Mouse (Mus musculus): ENCODE data around the gene Atp13a5. TPM values are rescaled to one million over a fixed set of nuclear protein-coding genes. Genes with fewer than 3 reads are reported as not detected.

Atp13a5 gene
- polyA plus RNA-seq, 1 experiment from 2014 or later, result 0.84 TPM

- Histone ChIP-seq H3K4me2 (no peak overlapping the region), H3K36me3 (no peaks in the 10 kb centered on the region), H3K9me3 (no peaks in the 10 kb centered on the region), H3K27ac (no peak overlapping the region), H3K4me1 (replicated peaks) (0 out of 2 replicates have a peak, but pooled peaks cover 3% of the 10 kb centered on the region), H3K9ac (no peak overlapping the region), H3K4me3 (no peak overlapping the region), H3K27me3 (no peaks in the 10 kb centered on the region)
- ATAC-seq (ENCODE audit: low FRiP score), result no peak
- WGBS, result 88% methylated on average over 3 of the region's 3 CpGs
Measured at GRCm38 (mm10) chr16:29314991-29315390, 63.5 kb downstream of the Atp13a5 start.

- WGBS, result 55% methylated on average over 9 of the region's 9 CpGs
- Histone ChIP-seq H3K4me2 (no peak overlapping the region), H3K27ac (peak overlapping the region; percentile 52; the same call in 1 of the 2 replicates), H3K27me3 (no peaks in the 10 kb centered on the region), H3K4me3 (no peak overlapping the region), H3K9ac (no peak overlapping the region), H3K9me3 (no peaks in the 10 kb centered on the region), H3K36me3 (no peaks in the 10 kb centered on the region), H3K4me1 (replicated peaks) (peaks cover 5% of the 10 kb centered on the region)
- ATAC-seq (ENCODE audit: low FRiP score), result no peak; the same call in 1 of the 2 replicates
Measured at GRCm38 (mm10) chr16:29297555-29298021, 80.9 kb downstream of the Atp13a5 start.

- H3K4me1 ChIP-seq (replicated peaks), result no peaks in the 10 kb centered on the region
- H3K36me3 ChIP-seq, result no peaks in the 10 kb centered on the region
- no peaks in the 10 kb centered on the region for H3K27me3 ChIP-seq
- no peak for ATAC-seq (ENCODE audit: low FRiP score)
- H3K4me2 ChIP-seq, result no peak overlapping the region
- H3K27ac ChIP-seq, result no peak overlapping the region
- no peaks in the 10 kb centered on the region for H3K9me3 ChIP-seq
- no peak overlapping the region for H3K4me3 ChIP-seq
- H3K9ac ChIP-seq, result no peak overlapping the region
- 75% methylated on average over 5 of the region's 5 CpGs for WGBS
Measured at GRCm38 (mm10) chr16:29280691-29281090, 97.8 kb downstream of the Atp13a5 start.

GRCm38 (mm10) chr16:29254325-29254724 lies 124.2 kb downstream of the Atp13a5 start:
- Histone ChIP-seq H3K9ac (no peak overlapping the region), H3K36me3 (no peaks in the 10 kb centered on the region), H3K27ac (no peak overlapping the region), H3K27me3 (no peaks in the 10 kb centered on the region), H3K4me1 (replicated peaks) (no peaks in the 10 kb centered on the region; the same call in 1 of the 2 replicates), H3K4me3 (no peak overlapping the region), H3K9me3 (peaks cover 4% of the 10 kb centered on the region; the same call in 1 of the 2 replicates), H3K4me2 (no peak overlapping the region)
- 90% methylated on average over 4 of the region's 4 CpGs for WGBS
- no peak for ATAC-seq (ENCODE audit: low FRiP score)

GRCm38 (mm10) chr16:29235951-29236350 lies 142.6 kb downstream of the Atp13a5 start:
- Histone ChIP-seq H3K4me1 (replicated peaks) (no peaks in the 10 kb centered on the region), H3K36me3 (no peaks in the 10 kb centered on the region), H3K27ac (no peak overlapping the region), H3K4me2 (no peak overlapping the region), H3K9ac (no peak overlapping the region), H3K4me3 (no peak overlapping the region), H3K9me3 (no peaks in the 10 kb centered on the region), H3K27me3 (no peaks in the 10 kb centered on the region)
- 80% methylated on average over 5 of the region's 5 CpGs for WGBS
- no peak for ATAC-seq (ENCODE audit: low FRiP score)

- Histone ChIP-seq H3K27me3 (no peaks in the 10 kb centered on the region), H3K4me1 (replicated peaks) (peaks cover 6% of the 10 kb centered on the region; the same call in 1 of the 2 replicates), H3K4me2 (no peak overlapping the region), H3K9ac (no peak overlapping the region), H3K36me3 (no peaks in the 10 kb centered on the region), H3K9me3 (no peaks in the 10 kb centered on the region), H3K27ac (no peak overlapping the region), H3K4me3 (no peak overlapping the region)
- WGBS, result 77% methylated on average over 5 of the region's 5 CpGs
- no peak for ATAC-seq (ENCODE audit: low FRiP score)
Measured at GRCm38 (mm10) chr16:29216395-29217295, 161.9 kb downstream of the Atp13a5 start.

GRCm38 (mm10) chr16:29209605-29210411 lies 168.7 kb downstream of the Atp13a5 start, which contains the start of gene Hrasls:
Hrasls (plus strand) TSS chr16:29209695.
- Histone ChIP-seq H3K9ac (peak within 1 kb of the TSS; percentile 77), H3K4me1 (replicated peaks) (peaks cover 14% of the 10 kb centered on the region), H3K27me3 (peaks cover 20% of the 10 kb centered on the region; the same call in 1 of the 2 replicates), H3K27ac (no peak within 1 kb of the TSS), H3K36me3 (no peaks in the 10 kb centered on the region), H3K4me2 (peak within 1 kb of the TSS; percentile 86), H3K4me3 (peak within 1 kb of the TSS; percentile 51), H3K9me3 (no peaks in the 10 kb centered on the region)
- ATAC-seq (ENCODE audit: low FRiP score), result peak; percentile 76
- WGBS, result 2% methylated on average over 39 of the region's 39 CpGs

- ATAC-seq (ENCODE audit: low FRiP score), result no peak
Measured at GRCm38 (mm10) chr16:29208841-29209240, 169.7 kb downstream of the Atp13a5 start.

GRCm38 (mm10) chr16:29205581-29205980 lies 173.0 kb downstream of the Atp13a5 start:
- no peak overlapping the region for H3K27ac ChIP-seq
- 42% methylated on average over 2 of the region's 2 CpGs for WGBS
- peaks cover 14% of the 10 kb centered on the region; the same call in 1 of the 2 replicates for H3K27me3 ChIP-seq
- no peaks in the 10 kb centered on the region for H3K36me3 ChIP-seq
- no peaks in the 10 kb centered on the region for H3K9me3 ChIP-seq
- no peak overlapping the region for H3K9ac ChIP-seq
- no peak overlapping the region for H3K4me3 ChIP-seq
- H3K4me1 ChIP-seq (replicated peaks), result peaks cover 12% of the 10 kb centered on the region
- no peak for ATAC-seq (ENCODE audit: low FRiP score)
- H3K4me2 ChIP-seq, result no peak overlapping the region

More at GRCm38 (mm10) chr16:29208841-29209240, 169.7 kb downstream of the Atp13a5 start:
- H3K4me2 ChIP-seq, result no peak overlapping the region
- H3K9me3 ChIP-seq, result no peaks in the 10 kb centered on the region
- 77% methylated on average over 7 of the region's 7 CpGs for WGBS
- H3K27me3 ChIP-seq, result peaks cover 20% of the 10 kb centered on the region; the same call in 1 of the 2 replicates
- no peak overlapping the region for H3K9ac ChIP-seq
- no peak overlapping the region for H3K27ac ChIP-seq
- no peak overlapping the region for H3K4me3 ChIP-seq
- H3K36me3 ChIP-seq, result no peaks in the 10 kb centered on the region
- peaks cover 14% of the 10 kb centered on the region for H3K4me1 ChIP-seq (replicated peaks)

- no peak overlapping the region for H3K9ac ChIP-seq
- H3K9me3 ChIP-seq, result no peaks in the 10 kb centered on the region
- no peak for ATAC-seq (ENCODE audit: low FRiP score)
- peaks cover 5% of the 10 kb centered on the region for H3K4me1 ChIP-seq (replicated peaks)
- no peaks in the 10 kb centered on the region for H3K36me3 ChIP-seq
- H3K27me3 ChIP-seq, result 0 out of 2 replicates have a peak, but pooled peaks cover 10% of the 10 kb centered on the region
- no peak overlapping the region for H3K4me3 ChIP-seq
- H3K27ac ChIP-seq, result no peak overlapping the region
- H3K4me2 ChIP-seq, result no peak overlapping the region
- 56% methylated on average over 7 of the region's 7 CpGs for WGBS
Measured at GRCm38 (mm10) chr16:29204875-29205274, 173.7 kb downstream of the Atp13a5 start.

- no peak overlapping the region for H3K27ac ChIP-seq
- H3K4me1 ChIP-seq (replicated peaks), result 0 out of 2 replicates have a peak, but pooled peaks cover 7% of the 10 kb centered on the region
- no peaks in the 10 kb centered on the region for H3K27me3 ChIP-seq
- H3K9ac ChIP-seq, result no peak overlapping the region
- H3K4me3 ChIP-seq, result no peak overlapping the region
- H3K36me3 ChIP-seq, result no peaks in the 10 kb centered on the region
- H3K4me2 ChIP-seq, result no peak overlapping the region
- 88% methylated on average over 2 of the region's 2 CpGs for WGBS
- no peak for ATAC-seq (ENCODE audit: low FRiP score)
- no peaks in the 10 kb centered on the region for H3K9me3 ChIP-seq
Measured at GRCm38 (mm10) chr16:29201146-29201545, 177.4 kb downstream of the Atp13a5 start.

- no peaks in the 10 kb centered on the region for H3K9me3 ChIP-seq
- 22% methylated on average over 5 of the region's 5 CpGs for WGBS
- H3K4me2 ChIP-seq, result no peak overlapping the region
- ATAC-seq (ENCODE audit: low FRiP score), result no peak
- H3K4me1 ChIP-seq (replicated peaks), result peaks cover 14% of the 10 kb centered on the region; the same call in 1 of the 2 replicates
- H3K27me3 ChIP-seq, result no peaks in the 10 kb centered on the region
- H3K9ac ChIP-seq, result no peak overlapping the region
- H3K36me3 ChIP-seq, result no peaks in the 10 kb centered on the region
- no peak overlapping the region for H3K4me3 ChIP-seq
- H3K27ac ChIP-seq, result no peak overlapping the region
Measured at GRCm38 (mm10) chr16:29198461-29198860, 180.1 kb downstream of the Atp13a5 start.

Data from hindbrain, embryonic 13.5 days (tissue).